Mouse (Mus musculus): Measurements from ENCODE around the gene Rnf223. TPM values are rescaled to one million over a fixed set of nuclear protein-coding genes. Genes with fewer than 3 reads are reported as not detected.

Rnf223 gene
- not detected for polyA plus RNA-seq (2014; fragmentation: Illumina TruSeq; extraction: RNeasy Lipid Tissue Mini Kit (QIAGEN cat#74804); ENCODE audit: low read depth, low replicate concordance)

GRCm38 (mm10) chr4:156130436-156130835 lies at the start of gene Rnf223:
Gene Rnf223 (plus strand): TSS chr4:156130513.

GRCm38 (mm10) chr4:156109570-156110331 lies 20.6 kb upstream of the Rnf223 start, which contains the start of gene 9430015G10Rik:
Gene 9430015G10Rik (plus strand): TSS chr4:156109982.

Other genes with a start within 250 kb of the Rnf223 start
- 0.56 TPM for gene Pusl1, start 238.7 kb upstream of the Rnf223 start, polyA plus RNA-seq (2014; fragmentation: Illumina TruSeq; extraction: RNeasy Lipid Tissue Mini Kit (QIAGEN cat#74804); ENCODE audit: low read depth, low replicate concordance)
- gene Acap3, start 238.7 kb upstream of the Rnf223 start, polyA plus RNA-seq (2014; fragmentation: Illumina TruSeq; extraction: RNeasy Lipid Tissue Mini Kit (QIAGEN cat#74804); ENCODE audit: low read depth, low replicate concordance): 1.0 TPM
- gene Ube2j2, start 186.7 kb upstream of the Rnf223 start, polyA plus RNA-seq (2014; fragmentation: Illumina TruSeq; extraction: RNeasy Lipid Tissue Mini Kit (QIAGEN cat#74804); ENCODE audit: low read depth, low replicate concordance): 156 TPM
- 8.9 TPM for gene C1qtnf12, start 168.2 kb upstream of the Rnf223 start, polyA plus RNA-seq (2014; fragmentation: Illumina TruSeq; extraction: RNeasy Lipid Tissue Mini Kit (QIAGEN cat#74804); ENCODE audit: low read depth, low replicate concordance)
- 1.7 TPM for gene B3galt6, start 137.9 kb upstream of the Rnf223 start, polyA plus RNA-seq (2014; fragmentation: Illumina TruSeq; extraction: RNeasy Lipid Tissue Mini Kit (QIAGEN cat#74804); ENCODE audit: low read depth, low replicate concordance)
- 97.4 TPM for gene Sdf4, start 137.6 kb upstream of the Rnf223 start, polyA plus RNA-seq (2014; fragmentation: Illumina TruSeq; extraction: RNeasy Lipid Tissue Mini Kit (QIAGEN cat#74804); ENCODE audit: low read depth, low replicate concordance)
- gene Tnfrsf4, start 116.7 kb upstream of the Rnf223 start, polyA plus RNA-seq (2014; fragmentation: Illumina TruSeq; extraction: RNeasy Lipid Tissue Mini Kit (QIAGEN cat#74804); ENCODE audit: low read depth, low replicate concordance): not detected
- not detected for gene Tnfrsf18, start 104.3 kb upstream of the Rnf223 start, polyA plus RNA-seq (2014; fragmentation: Illumina TruSeq; extraction: RNeasy Lipid Tissue Mini Kit (QIAGEN cat#74804); ENCODE audit: low read depth, low replicate concordance)
- 25.6 TPM for gene Ttll10, start 71.1 kb upstream of the Rnf223 start, polyA plus RNA-seq (2014; fragmentation: Illumina TruSeq; extraction: RNeasy Lipid Tissue Mini Kit (QIAGEN cat#74804); ENCODE audit: low read depth, low replicate concordance)
- gene 9430015G10Rik, start 20.5 kb upstream of the Rnf223 start, polyA plus RNA-seq (2014; fragmentation: Illumina TruSeq; extraction: RNeasy Lipid Tissue Mini Kit (QIAGEN cat#74804); ENCODE audit: low read depth, low replicate concordance): 17.1 TPM
- 1.8 TPM for gene Agrn, start 67.0 kb downstream of the Rnf223 start, polyA plus RNA-seq (2014; fragmentation: Illumina TruSeq; extraction: RNeasy Lipid Tissue Mini Kit (QIAGEN cat#74804); ENCODE audit: low read depth, low replicate concordance)
- not detected for gene Isg15, start 70.3 kb downstream of the Rnf223 start, polyA plus RNA-seq (2014; fragmentation: Illumina TruSeq; extraction: RNeasy Lipid Tissue Mini Kit (QIAGEN cat#74804); ENCODE audit: low read depth, low replicate concordance)
- gene AW011738, start 72.8 kb downstream of the Rnf223 start, polyA plus RNA-seq (2014; fragmentation: Illumina TruSeq; extraction: RNeasy Lipid Tissue Mini Kit (QIAGEN cat#74804); ENCODE audit: low read depth, low replicate concordance): 0.14 TPM
- gene Perm1, start 85.4 kb downstream of the Rnf223 start, polyA plus RNA-seq (2014; fragmentation: Illumina TruSeq; extraction: RNeasy Lipid Tissue Mini Kit (QIAGEN cat#74804); ENCODE audit: low read depth, low replicate concordance): not detected
- 2.6 TPM for gene Plekhn1, start 104.3 kb downstream of the Rnf223 start, polyA plus RNA-seq (2014; fragmentation: Illumina TruSeq; extraction: RNeasy Lipid Tissue Mini Kit (QIAGEN cat#74804); ENCODE audit: low read depth, low replicate concordance)
- 2.2 TPM for gene Noc2l, start 105.5 kb downstream of the Rnf223 start, polyA plus RNA-seq (2014; fragmentation: Illumina TruSeq; extraction: RNeasy Lipid Tissue Mini Kit (QIAGEN cat#74804); ENCODE audit: low read depth, low replicate concordance)
- 0.17 TPM for gene Samd11, start 125.1 kb downstream of the Rnf223 start, polyA plus RNA-seq (2014; fragmentation: Illumina TruSeq; extraction: RNeasy Lipid Tissue Mini Kit (QIAGEN cat#74804); ENCODE audit: low read depth, low replicate concordance)
- 0.77 TPM for gene Vmn2r-ps159, start 200.6 kb downstream of the Rnf223 start, polyA plus RNA-seq (2014; fragmentation: Illumina TruSeq; extraction: RNeasy Lipid Tissue Mini Kit (QIAGEN cat#74804); ENCODE audit: low read depth, low replicate concordance)

Data from testis, adult 10 weeks (tissue).